Mouse (Mus musculus) CH12.LX (cell line): ENCODE data around the gene Alpk3. TPM values are rescaled to one million over a fixed set of nuclear protein-coding genes. Genes with fewer than 3 reads are reported as not detected.

Experiments used
- DNase-seq: peaks from one replicate; pipeline ENCODE4 v3.0.0-alpha.2; 2013; ENCODE audit errors: extremely low read depth
- H3K27ac ChIP-seq: 2 replicates; pipeline ENCODE4 v1.5.1; 2012; ENCODE audit warnings: low read depth, mild to moderate bottlenecking, control low read depth, moderate library complexity; ENCODE audit not compliant: insufficient read depth
- H3K27me3 ChIP-seq: replicated peaks from 2 replicates; pipeline ENCODE3; 2012; ENCODE audit warnings: inconsistent platforms
- H3K36me3 ChIP-seq, 2 experiments: replicated peaks in 1 of 2; 2 replicates each; pipeline versions ENCODE3 to v1.6.1; 2012; ENCODE audit warnings: inconsistent platforms in 1 of 2, low read length in 1 of 2, mild to moderate bottlenecking in 1 of 2, mixed read lengths in 1 of 2, moderate library complexity in 1 of 2; ENCODE audit not compliant: control insufficient read depth in 1 of 2, insufficient read depth in 1 of 2
- H3K4me1 ChIP-seq, 2 experiments: 2 replicates each; pipeline ENCODE4 v1.6.1; 2012; ENCODE audit warnings: inconsistent platforms in 1 of 2, moderate library complexity in 1 of 2; ENCODE audit not compliant: insufficient read depth in 2 of 2, control insufficient read depth in 1 of 2
- H3K4me2 ChIP-seq: 2 replicates; pipeline ENCODE4 v1.6.1; 2012; ENCODE audit warnings: low read depth, mild to moderate bottlenecking, control low read depth; ENCODE audit not compliant: poor library complexity, insufficient read depth, severe bottlenecking
- H3K4me3 ChIP-seq, 3 experiments: fragments of 150-350 bp in 1 of 3; sonication (generic) in 1 of 3; replicated peaks in 1 of 3; 2 replicates each; pipeline versions ENCODE3 to v1.5.1; 2011 to 2012; ENCODE audit warnings: low read depth in 2 of 3, low read length in 2 of 3, mild to moderate bottlenecking in 2 of 3, moderate library complexity in 2 of 3, control low read depth in 1 of 3, improper control_type of control experiment in 1 of 3, inconsistent platforms in 1 of 3, mixed read lengths in 1 of 3; ENCODE audit not compliant: poor library complexity in 1 of 3
- H3K79me2 ChIP-seq: replicated peaks from 2 replicates; pipeline ENCODE4 v1.6.1; 2012; ENCODE audit warnings: mild to moderate bottlenecking, moderate library complexity; ENCODE audit not compliant: control insufficient read depth, poor library complexity, insufficient read depth, severe bottlenecking; ENCODE audit errors: extremely low read depth
- H3K9ac ChIP-seq: 2 replicates; pipeline ENCODE4 v1.6.1; 2012; ENCODE audit warnings: low read depth, mild to moderate bottlenecking, control low read depth, moderate library complexity; ENCODE audit not compliant: insufficient read depth
- H3K9me3 ChIP-seq: replicated peaks from 2 replicates; pipeline ENCODE3; 2012; ENCODE audit warnings: low read length, inconsistent platforms, mixed read lengths
- BHLHE40 ChIP-seq: IDR thresholded peaks from 2 replicates; pipeline ENCODE4 v1.6.1; 2011; ENCODE audit warnings: mild to moderate bottlenecking, low read depth, low read length, improper control_type of control experiment
- CTCF ChIP-seq, 2 experiments: IDR thresholded peaks in 1 of 2; conservative IDR thresholded peaks in 1 of 2; 2 replicates each; pipeline ENCODE4 v1.5.1; 2011 to 2012; ENCODE audit warnings: low read depth in 2 of 2, low read length in 2 of 2, improper control_type of control experiment in 1 of 2, inconsistent platforms in 1 of 2, mild to moderate bottlenecking in 1 of 2, moderate library complexity in 1 of 2
- ETS1 ChIP-seq: conservative IDR thresholded peaks from 2 replicates; pipeline ENCODE4 v1.6.1; 2012; ENCODE audit warnings: low read depth, mild to moderate bottlenecking, inconsistent platforms, low read length, improper control_type of control experiment, moderate library complexity
- GABPA ChIP-seq: IDR thresholded peaks from 2 replicates; pipeline ENCODE4 v1.6.1; 2012; ENCODE audit warnings: low read depth, low read length, improper control_type of control experiment, inconsistent platforms; ENCODE audit not compliant: insufficient replicate concordance
- JUN ChIP-seq: IDR thresholded peaks from 2 replicates; pipeline ENCODE4 v1.6.1; 2011; ENCODE audit warnings: low read depth, mild to moderate bottlenecking, low read length, improper control_type of control experiment, moderate library complexity; ENCODE audit not compliant: insufficient read depth
- JUND ChIP-seq: conservative IDR thresholded peaks from 2 replicates; pipeline ENCODE4 v1.6.1; 2011; ENCODE audit warnings: low read depth, low read length, improper control_type of control experiment
- MAX ChIP-seq: IDR thresholded peaks from 2 replicates; pipeline ENCODE4 v1.6.1; 2011; ENCODE audit warnings: low read length, improper control_type of control experiment
- MEF2A ChIP-seq: IDR thresholded peaks from 2 replicates; pipeline ENCODE4 v1.6.1; 2014; ENCODE audit warnings: low read depth, mild to moderate bottlenecking, inconsistent platforms, low read length, improper control_type of control experiment, borderline replicate concordance
- MXI1 ChIP-seq: IDR thresholded peaks from 2 replicates; pipeline ENCODE4 v1.6.1; 2011; ENCODE audit warnings: mild to moderate bottlenecking, low read depth, low read length, improper control_type of control experiment
- NELFE ChIP-seq: IDR thresholded peaks from 2 replicates; pipeline ENCODE4 v1.6.1; 2011; ENCODE audit warnings: low read depth, low read length, improper control_type of control experiment
- POLR2A ChIP-seq: IDR thresholded peaks from 2 replicates; pipeline ENCODE4 v1.6.1; 2011; ENCODE audit warnings: low read depth, mild to moderate bottlenecking, improper control_type of control experiment, low read length
- RCOR1 ChIP-seq: conservative IDR thresholded peaks from 2 replicates; pipeline ENCODE4 v1.6.1; 2012; ENCODE audit warnings: low read depth, mild to moderate bottlenecking, inconsistent platforms, low read length, improper control_type of control experiment
- TCF12 ChIP-seq: IDR thresholded peaks from 2 replicates; pipeline ENCODE4 v1.6.1; 2014; ENCODE audit warnings: low read depth, mild to moderate bottlenecking, inconsistent platforms, low read length, improper control_type of control experiment
- ZMIZ1 ChIP-seq: IDR thresholded peaks from 2 replicates; pipeline ENCODE4 v1.6.1; 2012; ENCODE audit warnings: low read depth, mild to moderate bottlenecking, inconsistent platforms, low read length, improper control_type of control experiment
- dilution Hi-C: fragments of 300-500 bp; cut with MboI; formaldehyde crosslinking; loops from 2 replicates; pipeline ENCODE4 v1.14.3; 2020; ENCODE audit warnings: low sequenced_read_pairs; ENCODE audit not compliant: extremely low pct_unique_long_range_greater_than_20kb, extremely low pct_ligation_motif_present
- in situ Hi-C: fragments of 300-500 bp; cut with MboI; formaldehyde crosslinking; loops from 3 replicates; pipeline ENCODE4 v1.14.3; 2019; ENCODE audit warnings: low sequenced_read_pairs, low pct_ligation_motif_present, low pct_unique_long_range_greater_than_20kb, mixed read lengths
- polyA plus RNA-seq: library from polyadenylated mRNA; unstranded; fragments of >175 nt; gene quantifications from 2 replicates; pipeline ENCODE4 v1.2.1, GENCODE M21; 2012; ENCODE audit warnings: low read depth; ENCODE audit not compliant: insufficient read length
- total RNA-seq, 2 experiments: library from RNA; depleted of rRNA; stranded (reverse); fragments of 300-350 nt in 1 of 2; fragments of >200 nt in 1 of 2; gene quantifications; 2 replicates each; pipeline ENCODE4 v1.2.3; 2012 to 2014

The Alpk3 gene
- total and polyA plus RNA-seq, 3 experiments, result 0.13 to 1.1 (median 0.64) TPM

- TF ChIP-seq POLR2A (no peak), MXI1 (no peak), GABPA (no peak), NELFE (no peak), JUN (no peak), ZMIZ1 (no peak), RCOR1 (no peak), MEF2A (no peak), JUND (no peak), TCF12 (no peak), MAX (no peak), BHLHE40 (no peak), ETS1 (no peak)
- H3K9ac ChIP-seq, result no peak overlapping the region
- dilution Hi-C loops (no loop called here), in situ Hi-C loops (no loop called here)
- no peaks in the 10 kb centered on the region for H3K79me2 ChIP-seq
- H3K36me3 ChIP-seq, result peaks cover 0 to 2% of the 10 kb centered on the region in 2 experiments
- no peaks in the 10 kb centered on the region for H3K27me3 ChIP-seq
- H3K4me2 ChIP-seq, result no peak overlapping the region
- no peaks in the 10 kb centered on the region for H3K9me3 ChIP-seq
- no peak for DNase-seq
- H3K27ac ChIP-seq, result no peak overlapping the region
- H3K4me3 ChIP-seq, result peak overlapping the region in 1 of 3 experiments; percentile 34
- H3K4me1 ChIP-seq, result peaks cover 7 to 24% of the 10 kb centered on the region in 2 experiments
These were observed 36.8 kb downstream of the Alpk3 start for GRCm38 (mm10) chr7:81094104-81094757.

DNA sequence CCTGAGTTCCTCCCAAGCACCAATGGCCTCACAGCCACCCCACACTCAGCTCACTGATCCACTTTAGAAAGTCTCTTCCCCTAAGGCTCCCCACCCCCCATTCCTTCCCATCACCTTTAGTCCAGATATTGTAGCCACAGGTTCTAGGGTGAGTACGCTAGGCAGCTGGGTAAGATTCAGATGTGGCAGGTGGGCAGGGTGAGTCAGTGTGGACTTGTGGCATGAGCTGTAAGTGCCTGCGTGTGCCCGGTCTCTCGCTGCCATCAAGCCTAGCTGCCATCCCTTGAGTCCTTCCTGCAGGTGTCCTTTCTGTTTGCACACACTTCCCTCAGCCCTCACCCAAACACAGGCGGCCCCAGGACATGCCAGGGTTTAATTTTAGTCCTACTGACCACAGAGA is 42.9 kb downstream of the Alpk3 start:
- Histone ChIP-seq H3K4me2 (no peak overlapping the region), H3K27me3 (no peaks in the 10 kb centered on the region), H3K79me2 (no peaks in the 10 kb centered on the region), H3K4me3 (no peak overlapping the region), H3K36me3 (peaks cover 0 to under 1% of the 10 kb centered on the region in 2 experiments), H3K27ac (no peak overlapping the region), H3K9ac (no peak overlapping the region), H3K4me1 (peaks cover 9 to 18% of the 10 kb centered on the region in 2 experiments), H3K9me3 (no peaks in the 10 kb centered on the region)
- DNase-seq, result no peak
- dilution Hi-C loops (no loop called here), in situ Hi-C loops (no loop called here)
- no peak for TF ChIP-seq CTCF (conservative IDR thresholded peaks at IDR 0.05 in 1 of 2, IDR thresholded peaks at IDR 0.05 in 1 of 2; ENCODE audit: low read depth in 2 of 2, low read length in 2 of 2)
- TF ChIP-seq NELFE, result no peak
- no peak for TF ChIP-seq MXI1
- TF ChIP-seq, all 38 proteins: peak for 0
